Mouse (Mus musculus): Measurements from ENCODE around the gene Flvcr2.

The Flvcr2 gene

GRCm38 (mm10) chr12:85800031-85800430, 53.7 kb downstream of the Flvcr2 start:
- no peak for DNase-seq

GRCm38 (mm10) chr12:85809726-85810125, 63.4 kb downstream of the Flvcr2 start:
- no peak for DNase-seq

- DNase-seq = no peak
Measured at GRCm38 (mm10) chr12:85810959-85811358, 64.6 kb downstream of the Flvcr2 start.

GRCm38 (mm10) chr12:85811676-85812075, 65.3 kb downstream of the Flvcr2 start:
- DNase-seq = no peak

- DNase-seq = no peak
Measured at GRCm38 (mm10) chr12:85813599-85813998, 67.3 kb downstream of the Flvcr2 start.

- no peak for DNase-seq
Measured at GRCm38 (mm10) chr12:85822051-85822450, 75.7 kb downstream of the Flvcr2 start.

GRCm38 (mm10) chr12:85824438-85825264, 78.3 kb downstream of the Flvcr2 start, which contains the start of the genes Erg28 and Ttll5:
Gene Erg28 (minus strand): TSS chr12:85824550.
Gene Ttll5 (plus strand): TSS chr12:85824659.
- DNase-seq = peak; percentile 95

- no peak for DNase-seq
Measured at GRCm38 (mm10) chr12:85825361-85825760, 79.0 kb downstream of the Flvcr2 start.

- no peak for DNase-seq
Measured at GRCm38 (mm10) chr12:85825822-85826221, 79.5 kb downstream of the Flvcr2 start.

- DNase-seq = no peak
Measured at GRCm38 (mm10) chr12:85828856-85829255, 82.5 kb downstream of the Flvcr2 start.

GRCm38 (mm10) chr12:85829866-85830265, 83.5 kb downstream of the Flvcr2 start:
- DNase-seq = no peak

- no peak for DNase-seq
Measured at GRCm38 (mm10) chr12:85830691-85831090, 84.4 kb downstream of the Flvcr2 start.

- DNase-seq = no peak
Measured at GRCm38 (mm10) chr12:85834543-85834942, 88.2 kb downstream of the Flvcr2 start.

- no peak for DNase-seq
Measured at GRCm38 (mm10) chr12:85837765-85838164, 91.4 kb downstream of the Flvcr2 start.

- no peak for DNase-seq
Measured at GRCm38 (mm10) chr12:85839371-85840000, 93.1 kb downstream of the Flvcr2 start.

GRCm38 (mm10) chr12:85848164-85848958, 102.0 kb downstream of the Flvcr2 start:
- no peak for DNase-seq

- no peak for DNase-seq
Measured at GRCm38 (mm10) chr12:85850661-85851060, 104.3 kb downstream of the Flvcr2 start.

GRCm38 (mm10) chr12:85853836-85854235, 107.5 kb downstream of the Flvcr2 start:
- no peak for DNase-seq

- no peak for DNase-seq
Measured at GRCm38 (mm10) chr12:85854271-85854670, 107.9 kb downstream of the Flvcr2 start.

- DNase-seq = no peak
Measured at GRCm38 (mm10) chr12:85857300-85857699, 111.0 kb downstream of the Flvcr2 start.

- DNase-seq = no peak
Measured at GRCm38 (mm10) chr12:85859111-85859510, 112.8 kb downstream of the Flvcr2 start.

GRCm38 (mm10) chr12:85859511-85860189, 113.3 kb downstream of the Flvcr2 start:
- DNase-seq = no peak

- no peak for DNase-seq
Measured at GRCm38 (mm10) chr12:85862514-85862913, 116.2 kb downstream of the Flvcr2 start.
